Comparison of ENCODE assay signal across 8 mouse cellular contexts in the genomic region with DNA sequence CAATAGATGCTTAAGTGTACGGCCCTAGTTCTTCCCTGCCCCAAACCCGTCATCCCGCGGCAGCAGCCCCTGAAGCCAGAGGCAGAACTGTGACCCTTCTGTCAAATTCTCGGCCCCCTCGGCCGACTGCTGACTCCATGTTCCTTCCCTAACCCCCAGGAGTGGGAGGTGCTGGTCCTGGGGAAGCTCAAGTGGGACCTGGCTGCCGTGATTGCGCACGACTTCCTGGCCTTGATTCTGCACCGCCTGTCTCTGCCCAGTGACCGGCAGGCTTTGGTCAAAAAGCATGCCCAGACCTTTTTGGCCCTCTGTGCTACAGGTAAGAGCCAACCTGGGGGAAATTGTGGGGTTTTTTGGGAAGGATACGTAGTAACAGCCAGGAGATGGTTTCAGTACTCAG. TPM values are rescaled to one million over a fixed set of nuclear protein-coding genes. Genes with fewer than 3 reads are reported as not detected.
DNase-seq lines count a peak whose midpoint lies in the region; ATAC-seq and TF ChIP-seq lines count a peak whose summit lies in the region.

No protein-coding gene starts in this region.

- peaks cover 17% of the 10 kb centered on the region for H3K4me1 ChIP-seq in lung, embryonic 14.5 days (ENCODE audit: insufficient read depth)
- peaks cover 6% of the 10 kb centered on the region; the same call in 1 of the 2 replicates for H3K4me1 ChIP-seq in embryonic facial prominence, embryonic 11.5 days (ENCODE audit: control insufficient read depth, insufficient read depth, low read length)
- peaks cover 34% of the 10 kb centered on the region for H3K4me1 ChIP-seq in hindbrain, embryonic 14.5 days (replicated peaks; ENCODE audit: control insufficient read depth, insufficient read depth, low read length)
- peaks cover 55% of the 10 kb centered on the region for H3K4me1 ChIP-seq in midbrain, embryonic 13.5 days (replicated peaks)

- 51% methylated on average over 13 of the region's 13 CpGs for WGBS in lung, embryonic 14.5 days
- 67% methylated on average over 13 of the region's 13 CpGs for WGBS in embryonic facial prominence, embryonic 11.5 days
- WGBS in hindbrain, embryonic 14.5 days: 81% methylated on average over 13 of the region's 13 CpGs
- 45% methylated on average over 13 of the region's 13 CpGs for WGBS in midbrain, embryonic 13.5 days

- no peaks in the 10 kb centered on the region for H3K27me3 ChIP-seq in lung, embryonic 14.5 days (ENCODE audit: insufficient read depth, low read length)
- no peaks in the 10 kb centered on the region for H3K27me3 ChIP-seq in embryonic facial prominence, embryonic 11.5 days (ENCODE audit: control insufficient read depth, insufficient read depth, low read length)
- no peaks in the 10 kb centered on the region for H3K27me3 ChIP-seq in hindbrain, embryonic 14.5 days (ENCODE audit: control insufficient read depth, insufficient read depth, low read length)
- H3K27me3 ChIP-seq in midbrain, embryonic 13.5 days: no peaks in the 10 kb centered on the region

- ATAC-seq in lung, embryonic 14.5 days (ENCODE audit: insufficient read depth): no peak
- no peak for ATAC-seq in embryonic facial prominence, embryonic 11.5 days (replicated peaks; ENCODE audit: insufficient number of reproducible peaks, low FRiP score, low TSS enrichment, low read depth)
- no peak for ATAC-seq in hindbrain, embryonic 14.5 days (ENCODE audit: low FRiP score)
- ATAC-seq in midbrain, embryonic 13.5 days: no peak

- H3K9me3 ChIP-seq in lung, embryonic 14.5 days (ENCODE audit: low read depth, low read length): no peaks in the 10 kb centered on the region
- no peaks in the 10 kb centered on the region for H3K9me3 ChIP-seq in embryonic facial prominence, embryonic 11.5 days (replicated peaks; ENCODE audit: control insufficient read depth, low read length)
- H3K9me3 ChIP-seq in hindbrain, embryonic 14.5 days (ENCODE audit: control insufficient read depth, low read length): no peaks in the 10 kb centered on the region
- no peaks in the 10 kb centered on the region for H3K9me3 ChIP-seq in midbrain, embryonic 13.5 days

- H3K4me3 ChIP-seq in lung, embryonic 14.5 days (ENCODE audit: low read depth, low read length): 0 out of 2 replicates have a peak overlapping the region, but pooled peaks have one; percentile 71
- H3K4me3 ChIP-seq in embryonic facial prominence, embryonic 11.5 days (ENCODE audit: low read depth, low read length): no peak overlapping the region
- no peak overlapping the region for H3K4me3 ChIP-seq in hindbrain, embryonic 14.5 days (replicated peaks; ENCODE audit: low read length)
- 0 out of 2 replicates have a peak overlapping the region, but pooled peaks have one; percentile 13 for H3K4me3 ChIP-seq in midbrain, embryonic 13.5 days (replicated peaks)
- H3K4me3 ChIP-seq in layer of hippocampus, adult 2 months: no peak overlapping the region

- no peak for TF ChIP-seq CTCF in lung, embryonic 14.5 days (IDR thresholded peaks at IDR 0.05; ENCODE audit: low read depth)
- no peak for TF ChIP-seq CTCF in layer of hippocampus, adult 2 months (conservative IDR thresholded peaks at IDR 0.05)

- H3K27ac ChIP-seq in lung, embryonic 14.5 days (ENCODE audit: low read depth): peak overlapping the region; percentile 98
- H3K27ac ChIP-seq in embryonic facial prominence, embryonic 11.5 days (replicated peaks; ENCODE audit: low read depth, low read length): peak overlapping the region; percentile 96; the same call in 1 of the 2 replicates
- no peak overlapping the region for H3K27ac ChIP-seq in hindbrain, embryonic 14.5 days
- H3K27ac ChIP-seq in midbrain, embryonic 13.5 days: peak overlapping the region; percentile 88; the same call in 1 of the 2 replicates
- H3K27ac ChIP-seq in layer of hippocampus, adult 2 months: no peak overlapping the region

- H3K9ac ChIP-seq in lung, embryonic 14.5 days: peak overlapping the region; percentile 0; the same call in 1 of the 2 replicates
- peak overlapping the region; percentile 37 for H3K9ac ChIP-seq in embryonic facial prominence, embryonic 11.5 days (replicated peaks; ENCODE audit: low read length)
- H3K9ac ChIP-seq in hindbrain, embryonic 14.5 days: peak overlapping the region; percentile 13; the same call in 1 of the 2 replicates
- H3K9ac ChIP-seq in midbrain, embryonic 13.5 days (replicated peaks): peak overlapping the region; percentile 36; the same call in 1 of the 2 replicates

- peak overlapping the region; percentile 99 for H3K4me2 ChIP-seq in lung, embryonic 14.5 days
- H3K4me2 ChIP-seq in embryonic facial prominence, embryonic 11.5 days (ENCODE audit: low read depth, low read length): no peak overlapping the region
- peak overlapping the region; percentile 91 for H3K4me2 ChIP-seq in hindbrain, embryonic 14.5 days (replicated peaks)
- H3K4me2 ChIP-seq in midbrain, embryonic 13.5 days (replicated peaks): peak overlapping the region; percentile 96

- DNase-seq in lung, embryonic 14.5 days: no peak
- no peak for DNase-seq in lung, postnatal 25 days (ENCODE audit: low spot score)
- DNase-seq in embryonic facial prominence, embryonic 11.5 days (ENCODE audit: low spot score): no peak
- no peak for DNase-seq in hindbrain, embryonic 14.5 days (ENCODE audit: low spot score)
- no peak for DNase-seq in urinary bladder, adult 18-20 months (ENCODE audit: low spot score in 2 of 2)
- DNase-seq in layer of hippocampus, adult 2 months (ENCODE audit: low spot score in 2 of 2): no peak
- no peak for DNase-seq in cerebellum, postnatal 25 days

- peaks cover 70% of the 10 kb centered on the region for H3K36me3 ChIP-seq in lung, embryonic 14.5 days (ENCODE audit: insufficient read depth)
- H3K36me3 ChIP-seq in embryonic facial prominence, embryonic 11.5 days (replicated peaks; ENCODE audit: control insufficient read depth, insufficient read depth, low read depth, low read length): peaks cover 11% of the 10 kb centered on the region; the same call in 1 of the 2 replicates
- peaks cover 42% of the 10 kb centered on the region for H3K36me3 ChIP-seq in hindbrain, embryonic 14.5 days (replicated peaks; ENCODE audit: control insufficient read depth, insufficient read depth)
- peaks cover 38% of the 10 kb centered on the region for H3K36me3 ChIP-seq in midbrain, embryonic 13.5 days

RNA-seq across cellular contexts. Expression of a gene that starts 14.0 kb away (rescaled TPM):
- 24.2 and 25.4 TPM in 2 replicates for polyA plus RNA-seq in lung, embryonic 14.5 days (2014; fragmentation: Nextera tagmentation; extraction: Ambion mirVana)
- polyA plus RNA-seq in embryonic facial prominence, embryonic 11.5 days (2014; fragmentation: Nextera tagmentation; extraction: Ambion mirVana): 30.4 and 31.4 TPM in 2 replicates
- 33.3 and 34.3 TPM in 2 replicates for polyA plus RNA-seq in hindbrain, embryonic 14.5 days (2014; fragmentation: Nextera tagmentation; extraction: Ambion mirVana)
- 31.9 and 32.4 TPM in 2 replicates for polyA plus RNA-seq in midbrain, embryonic 13.5 days (2015; fragmentation: Nextera tagmentation; extraction: Ambion mirVana)
- 10 to 100 TPM; 18.1 to 18.2 TPM for total RNA-seq in layer of hippocampus, adult 2 months (2021)

RNA-seq across cellular contexts. Expression of a gene that starts 14.1 kb away (rescaled TPM):
- polyA plus RNA-seq in lung, embryonic 14.5 days (2014; fragmentation: Nextera tagmentation; extraction: Ambion mirVana): 45.5 and 49.2 TPM in 2 replicates
- polyA plus RNA-seq in embryonic facial prominence, embryonic 11.5 days (2014; fragmentation: Nextera tagmentation; extraction: Ambion mirVana): 47.1 and 48.0 TPM in 2 replicates
- 42.3 and 44.7 TPM in 2 replicates for polyA plus RNA-seq in hindbrain, embryonic 14.5 days (2014; fragmentation: Nextera tagmentation; extraction: Ambion mirVana)
- polyA plus RNA-seq in midbrain, embryonic 13.5 days (2015; fragmentation: Nextera tagmentation; extraction: Ambion mirVana): 43.8 and 44.3 TPM in 2 replicates
- total RNA-seq in layer of hippocampus, adult 2 months (2021): 10 to 100 TPM; 31.6 to 36.0 TPM

RNA-seq across cellular contexts. Expression of a gene that starts 14.1 kb away (rescaled TPM):
- 0.74 and 1.8 TPM in 2 replicates for polyA plus RNA-seq in lung, embryonic 14.5 days (2014; fragmentation: Nextera tagmentation; extraction: Ambion mirVana)
- 0.98 and 1.9 TPM in 2 replicates for polyA plus RNA-seq in embryonic facial prominence, embryonic 11.5 days (2014; fragmentation: Nextera tagmentation; extraction: Ambion mirVana)
- 3.0 and 3.1 TPM in 2 replicates for polyA plus RNA-seq in hindbrain, embryonic 14.5 days (2014; fragmentation: Nextera tagmentation; extraction: Ambion mirVana)
- 2.4 and 3.7 TPM in 2 replicates for polyA plus RNA-seq in midbrain, embryonic 13.5 days (2015; fragmentation: Nextera tagmentation; extraction: Ambion mirVana)
- total RNA-seq in layer of hippocampus, adult 2 months (2021): 1 to 10 TPM; 4.4 to 5.5 TPM

RNA-seq across cellular contexts. Expression of a gene that starts 33.2 kb away (rescaled TPM):
- 5.0 and 5.6 TPM in 2 replicates for polyA plus RNA-seq in lung, embryonic 14.5 days (2014; fragmentation: Nextera tagmentation; extraction: Ambion mirVana)
- 4.3 and 5.2 TPM in 2 replicates for polyA plus RNA-seq in embryonic facial prominence, embryonic 11.5 days (2014; fragmentation: Nextera tagmentation; extraction: Ambion mirVana)
- 6.7 and 7.6 TPM in 2 replicates for polyA plus RNA-seq in hindbrain, embryonic 14.5 days (2014; fragmentation: Nextera tagmentation; extraction: Ambion mirVana)
- polyA plus RNA-seq in midbrain, embryonic 13.5 days (2015; fragmentation: Nextera tagmentation; extraction: Ambion mirVana): 10.0 and 10.8 TPM in 2 replicates
- 10 to 100 TPM; 11.5 to 12.3 TPM for total RNA-seq in layer of hippocampus, adult 2 months (2021)

Comparison
In these comparisons a context has a peak if more than half of its experiments do, and no peak if none do; other contexts are left out.
1. H3K27ac ChIP-seq: peak in lung, embryonic 14.5 days (single experiment), embryonic facial prominence, embryonic 11.5 days (single experiment) and midbrain, embryonic 13.5 days (single experiment); none in hindbrain, embryonic 14.5 days (single experiment) and layer of hippocampus, adult 2 months (single experiment).
2. H3K4me3 ChIP-seq: peak in lung, embryonic 14.5 days (single experiment) and midbrain, embryonic 13.5 days (single experiment); none in embryonic facial prominence, embryonic 11.5 days (single experiment), hindbrain, embryonic 14.5 days (single experiment) and layer of hippocampus, adult 2 months (single experiment).
3. Peak in every context shown above with its lines, with median percentiles within 50 percentile points of each other: H3K9ac ChIP-seq.